Mouse (Mus musculus) thymus, adult 2 months (tissue): ENCODE results near the gene Gtf2f2.

Experiments used
- CTCF ChIP-seq: fragments of 200-500 bp; IDR thresholded peaks from 2 replicates; pipeline ENCODE4 v1.5.1; 2012; ENCODE audit warnings: mild to moderate bottlenecking, control low read depth, low read length, moderate library complexity, borderline replicate concordance; ENCODE audit not compliant: control insufficient read depth, poor library complexity, insufficient read depth; ENCODE audit errors: extremely low read depth
- POLR2A ChIP-seq: fragments of 200-500 bp; IDR thresholded peaks from 2 replicates; pipeline ENCODE4 v1.6.1; 2012; ENCODE audit warnings: mild to moderate bottlenecking, low read length, control low read depth, moderate library complexity; ENCODE audit not compliant: control insufficient read depth, poor library complexity, insufficient read depth; ENCODE audit errors: extremely low read depth

- TF ChIP-seq CTCF (no peak), POLR2A (no peak)
These were observed 137.1 kb downstream of the Gtf2f2 start for GRCm38 (mm10) chr14:75873612-75874011.
